Mouse (Mus musculus): ENCODE measurements at regions not wholly inside any gene's neighbourhood (a gene's known extent, or its start where the extent isn't known, plus 50 kb on each side); places are given as distances from the start of the nearest gene placed in this dataset.
"Not testable (repeated sequence)": the region's sequence is repeated elsewhere in the genome, so short reads cannot be mapped to it uniquely, and the experiment has no call there.

GRCm38 (mm10) chr12:10445738-10446137 lies 55.2 kb downstream of the Rdh14 start:
- no peak for DNase-seq (ENCODE audit: low read depth, low spot score)

- DNase-seq (ENCODE audit: low read depth, low spot score), result no peak
These were observed 67.5 kb downstream of the Rdh14 start for GRCm38 (mm10) chr12:10457960-10458655.

GRCm38 (mm10) chr12:10461796-10462195 lies 71.2 kb downstream of the Rdh14 start:
- DNase-seq (ENCODE audit: low read depth, low spot score), result no peak

- DNase-seq (ENCODE audit: low read depth, low spot score), result no peak
These were observed 72.4 kb downstream of the Rdh14 start for GRCm38 (mm10) chr12:10462956-10463355.

GRCm38 (mm10) chr12:10473986-10474385 lies 83.4 kb downstream of the Rdh14 start:
- no peak for DNase-seq (ENCODE audit: low read depth, low spot score)

GRCm38 (mm10) chr12:10480781-10481180 lies 90.2 kb downstream of the Rdh14 start:
- DNase-seq (ENCODE audit: low read depth, low spot score), result no peak

- no peak for DNase-seq (ENCODE audit: low read depth, low spot score)
These were observed 91.9 kb downstream of the Rdh14 start for GRCm38 (mm10) chr12:10482294-10483010.

GRCm38 (mm10) chr12:10506721-10507120 lies 116.1 kb downstream of the Rdh14 start:
- no peak for DNase-seq (ENCODE audit: low read depth, low spot score)

- no peak for DNase-seq (ENCODE audit: low read depth, low spot score)
These were observed 123.0 kb downstream of the Rdh14 start for GRCm38 (mm10) chr12:10513526-10513925.

- no peak for DNase-seq (ENCODE audit: low read depth, low spot score)
These were observed 123.7 kb downstream of the Rdh14 start for GRCm38 (mm10) chr12:10514278-10514677.

GRCm38 (mm10) chr12:10524509-10525286 lies 134.1 kb downstream of the Rdh14 start:
- no peak for DNase-seq (ENCODE audit: low read depth, low spot score)

- no peak for DNase-seq (ENCODE audit: low read depth, low spot score)
These were observed 135.4 kb downstream of the Rdh14 start for GRCm38 (mm10) chr12:10525934-10526333.

GRCm38 (mm10) chr12:10529077-10529476 lies 138.5 kb downstream of the Rdh14 start:
- DNase-seq (ENCODE audit: low read depth, low spot score), result no peak

GRCm38 (mm10) chr12:10530996-10531395 lies 140.4 kb downstream of the Rdh14 start:
- no peak for DNase-seq (ENCODE audit: low read depth, low spot score)

GRCm38 (mm10) chr12:10533971-10534370 lies 143.4 kb downstream of the Rdh14 start:
- no peak for DNase-seq (ENCODE audit: low read depth, low spot score)

- DNase-seq (ENCODE audit: low read depth, low spot score), result no peak
These were observed 145.7 kb downstream of the Rdh14 start for GRCm38 (mm10) chr12:10536239-10536638.

GRCm38 (mm10) chr12:10537069-10537468 lies 146.5 kb downstream of the Rdh14 start:
- peak; percentile 51 for DNase-seq (ENCODE audit: low read depth, low spot score)

GRCm38 (mm10) chr12:10549481-10550201 lies 159.1 kb downstream of the Rdh14 start:
- no peak for DNase-seq (ENCODE audit: low read depth, low spot score)

- DNase-seq (ENCODE audit: low read depth, low spot score), result not testable (repeated sequence)
These were observed 164.1 kb downstream of the Rdh14 start for GRCm38 (mm10) chr12:10554701-10555100.

GRCm38 (mm10) chr12:10562966-10563365 lies 172.4 kb downstream of the Rdh14 start:
- DNase-seq (ENCODE audit: low read depth, low spot score), result no peak

- no peak for DNase-seq (ENCODE audit: low read depth, low spot score)
These were observed 177.3 kb downstream of the Rdh14 start for GRCm38 (mm10) chr12:10567881-10568280.

Measured in retina, postnatal 7 days (tissue).